11 mouse cellular contexts compared by ENCODE assay signal in the genomic region with DNA sequence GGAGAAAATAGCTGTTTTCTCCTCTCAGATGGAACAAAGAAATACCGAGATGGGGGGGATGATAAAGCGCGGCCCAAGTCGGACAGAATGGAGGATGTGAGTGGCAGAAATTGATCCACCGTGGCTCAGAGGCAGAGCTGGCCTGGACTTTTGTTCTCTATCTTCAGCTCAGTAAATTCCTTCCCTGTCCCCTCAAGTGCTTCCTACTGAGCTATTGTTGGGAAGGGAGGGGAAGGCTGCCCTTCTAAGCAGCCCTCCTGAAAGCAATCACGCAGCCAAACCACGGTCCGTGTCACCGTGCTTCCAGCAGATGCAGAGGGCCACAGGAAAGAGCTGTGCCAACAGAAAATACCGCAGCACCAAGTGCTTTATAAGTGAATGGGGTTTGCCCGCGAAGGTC.
DNase-seq lines count a peak whose midpoint lies in the region; ATAC-seq and TF ChIP-seq lines count a peak whose summit lies in the region.
"Had no signal": no experiment of that assay in that cellular context is flagged by ENCODE, and none has a peak within 500 bp of the region (broad histone marks: within the 10 kb centered on the region; RNA-seq: fewer than 3 reads in every experiment).

No protein-coding gene starts in this region.

- H3K79me2 ChIP-seq in heart, adult 2 months (replicated peaks; ENCODE audit: control insufficient read depth, insufficient read depth, low read length): no peaks in the 10 kb centered on the region

- WGBS in heart, postnatal 0 days: 7% methylated on average over 12 of the region's 12 CpGs
- 8% methylated on average over 12 of the region's 12 CpGs for WGBS in heart, adult 2 months
- 6% methylated on average over 12 of the region's 12 CpGs for WGBS in embryonic facial prominence, embryonic 11.5 days
- WGBS in hindbrain, embryonic 15.5 days: 1% methylated on average over 12 of the region's 12 CpGs
- 7% methylated on average over 12 of the region's 12 CpGs for WGBS in neural tube, embryonic 15.5 days
- 18% methylated on average over 12 of the region's 12 CpGs for WGBS in thymus, adult 2 months

- H3K27ac ChIP-seq in heart, postnatal 0 days (ENCODE audit: low read depth): no peak overlapping the region
- H3K27ac ChIP-seq in heart, adult 2 months: no peak overlapping the region
- no peak overlapping the region for H3K27ac ChIP-seq in embryonic facial prominence, embryonic 11.5 days (replicated peaks; ENCODE audit: low read depth, low read length)
- H3K27ac ChIP-seq in hindbrain, embryonic 15.5 days (replicated peaks): peak overlapping the region; percentile 25; the same call in 1 of the 2 replicates
- H3K27ac ChIP-seq in neural tube, embryonic 15.5 days (replicated peaks): 0 out of 2 replicates have a peak overlapping the region, but pooled peaks have one; percentile 7
- no peak overlapping the region for H3K27ac ChIP-seq in thymus, adult 2 months (ENCODE audit: control insufficient read depth, insufficient read depth, low read length)

- no peak for ATAC-seq in heart, postnatal 0 days (ENCODE audit: insufficient read depth, low read depth)
- no peak for ATAC-seq in embryonic facial prominence, embryonic 11.5 days (replicated peaks; ENCODE audit: insufficient number of reproducible peaks, low FRiP score, low TSS enrichment, low read depth)
- no peak for ATAC-seq in hindbrain, embryonic 15.5 days (ENCODE audit: low FRiP score, low read depth)
- ATAC-seq in neural tube, embryonic 15.5 days (ENCODE audit: low FRiP score): no peak
- ATAC-seq: inflammation-experienced regulatory T-cells, adult 6 months had no signal

- peak overlapping the region; percentile 3; the same call in 1 of the 2 replicates for H3K4me2 ChIP-seq in heart, postnatal 0 days (ENCODE audit: low read depth, low read length)
- no peak overlapping the region for H3K4me2 ChIP-seq in embryonic facial prominence, embryonic 11.5 days (ENCODE audit: low read depth, low read length)
- H3K4me2 ChIP-seq in hindbrain, embryonic 15.5 days: peak overlapping the region; percentile 9; the same call in 1 of the 2 replicates
- no peak overlapping the region for H3K4me2 ChIP-seq in neural tube, embryonic 15.5 days
- H3K4me2 ChIP-seq: liver, embryonic 11.5 days had no signal

- no peak overlapping the region for H3K9ac ChIP-seq in heart, postnatal 0 days (replicated peaks; ENCODE audit: low read depth, low read length)
- H3K9ac ChIP-seq in heart, adult 2 months (ENCODE audit: low read depth, low read length): no peak overlapping the region
- no peak overlapping the region for H3K9ac ChIP-seq in embryonic facial prominence, embryonic 11.5 days (replicated peaks; ENCODE audit: low read length)
- no peak overlapping the region for H3K9ac ChIP-seq in hindbrain, embryonic 15.5 days
- no peak overlapping the region for H3K9ac ChIP-seq in neural tube, embryonic 15.5 days (replicated peaks)

- intact Hi-C loops in heart, adult 2 months (cut with DNase I): no loop called here

- H3K4me1 ChIP-seq in heart, postnatal 0 days (ENCODE audit: control insufficient read depth, insufficient read depth): no peaks in the 10 kb centered on the region
- no peaks in the 10 kb centered on the region for H3K4me1 ChIP-seq in heart, adult 2 months (ENCODE audit: control insufficient read depth, insufficient read depth, low read length)
- H3K4me1 ChIP-seq in embryonic facial prominence, embryonic 11.5 days (ENCODE audit: control insufficient read depth, insufficient read depth, low read length): no peaks in the 10 kb centered on the region
- H3K4me1 ChIP-seq in hindbrain, embryonic 15.5 days (replicated peaks): peaks cover 23% of the 10 kb centered on the region
- peaks cover 16% of the 10 kb centered on the region; the same call in 1 of the 2 replicates for H3K4me1 ChIP-seq in neural tube, embryonic 15.5 days
- no peaks in the 10 kb centered on the region for H3K4me1 ChIP-seq in thymus, adult 2 months (replicated peaks; ENCODE audit: control insufficient read depth, insufficient read depth, low read length)

- DNase-seq in heart, postnatal 0 days (ENCODE audit: low spot score): no peak
- no peak for DNase-seq in heart, adult 2 months
- peak; percentile 43 for DNase-seq in embryonic facial prominence, embryonic 11.5 days (ENCODE audit: low spot score)
- DNase-seq in thymus, adult 2 months: no peak
- DNase-seq in left cerebral cortex, adult 8-10 months (ENCODE audit: low spot score in 2 of 2): no peak
- DNase-seq in cerebellum, adult 8-10 months: no peak
- DNase-seq: lung, postnatal 36 days had no signal

- H3K9me3 ChIP-seq in heart, postnatal 0 days (replicated peaks; ENCODE audit: control insufficient read depth, low read length): no peaks in the 10 kb centered on the region
- no peaks in the 10 kb centered on the region for H3K9me3 ChIP-seq in embryonic facial prominence, embryonic 11.5 days (replicated peaks; ENCODE audit: control insufficient read depth, low read length)
- H3K9me3 ChIP-seq in hindbrain, embryonic 15.5 days: no peaks in the 10 kb centered on the region
- no peaks in the 10 kb centered on the region for H3K9me3 ChIP-seq in neural tube, embryonic 15.5 days (replicated peaks)

- TF ChIP-seq EP300 in heart, postnatal 0 days (IDR thresholded peaks at IDR 0.05; ENCODE audit: low read depth): no peak
- TF ChIP-seq EP300 in heart, adult 2 months (IDR thresholded peaks at IDR 0.05; ENCODE audit: insufficient read depth, low read depth, low read length): no peak

- no peak for TF ChIP-seq CTCF in heart, postnatal 0 days (IDR thresholded peaks at IDR 0.05; ENCODE audit: low read depth)
- TF ChIP-seq CTCF in heart, adult 2 months (IDR thresholded peaks at IDR 0.05): no peak
- TF ChIP-seq CTCF in thymus, adult 2 months (IDR thresholded peaks at IDR 0.05; ENCODE audit: borderline replicate concordance, control insufficient read depth, extremely low read depth, insufficient read depth, low read length, poor library complexity): no peak

- TF ChIP-seq POLR2A in heart, adult 2 months (IDR thresholded peaks at IDR 0.05; ENCODE audit: insufficient read depth, low read depth, low read length): no peak
- no peak for TF ChIP-seq POLR2A in thymus, adult 2 months (IDR thresholded peaks at IDR 0.05; ENCODE audit: control insufficient read depth, extremely low read depth, insufficient read depth, low read length, poor library complexity)

- no peak overlapping the region for H3K4me3 ChIP-seq in heart, postnatal 0 days (ENCODE audit: low read depth, low read length)
- no peak overlapping the region for H3K4me3 ChIP-seq in heart, adult 2 months
- H3K4me3 ChIP-seq in embryonic facial prominence, embryonic 11.5 days (ENCODE audit: low read depth, low read length): no peak overlapping the region
- no peak overlapping the region for H3K4me3 ChIP-seq in hindbrain, embryonic 15.5 days
- H3K4me3 ChIP-seq in neural tube, embryonic 15.5 days (replicated peaks): no peak overlapping the region
- no peak overlapping the region for H3K4me3 ChIP-seq in thymus, adult 2 months (ENCODE audit: control insufficient read depth, insufficient read depth, low read length)

- no peaks in the 10 kb centered on the region for H3K36me3 ChIP-seq in heart, postnatal 0 days (replicated peaks; ENCODE audit: control insufficient read depth, insufficient read depth, low read length)
- H3K36me3 ChIP-seq in heart, adult 2 months (ENCODE audit: control insufficient read depth, insufficient read depth, low read length): no peaks in the 10 kb centered on the region
- no peaks in the 10 kb centered on the region for H3K36me3 ChIP-seq in embryonic facial prominence, embryonic 11.5 days (replicated peaks; ENCODE audit: control insufficient read depth, insufficient read depth, low read depth, low read length)
- H3K36me3 ChIP-seq in hindbrain, embryonic 15.5 days: no peaks in the 10 kb centered on the region
- H3K36me3 ChIP-seq in neural tube, embryonic 15.5 days: no peaks in the 10 kb centered on the region
- H3K36me3 ChIP-seq in thymus, adult 2 months (ENCODE audit: control insufficient read depth, insufficient read depth, low read length): no peaks in the 10 kb centered on the region

- no peaks in the 10 kb centered on the region for H3K27me3 ChIP-seq in heart, postnatal 0 days (ENCODE audit: control insufficient read depth, insufficient read depth, low read length)
- no peaks in the 10 kb centered on the region for H3K27me3 ChIP-seq in heart, adult 2 months (ENCODE audit: control insufficient read depth, insufficient read depth, low read length)
- no peaks in the 10 kb centered on the region for H3K27me3 ChIP-seq in embryonic facial prominence, embryonic 11.5 days (ENCODE audit: control insufficient read depth, insufficient read depth, low read length)
- H3K27me3 ChIP-seq in hindbrain, embryonic 15.5 days: no peaks in the 10 kb centered on the region
- no peaks in the 10 kb centered on the region for H3K27me3 ChIP-seq in neural tube, embryonic 15.5 days (replicated peaks)
- no peaks in the 10 kb centered on the region for H3K27me3 ChIP-seq in thymus, adult 2 months (ENCODE audit: control insufficient read depth, insufficient read depth, low read length)

Comparison
In these comparisons a context has a peak if more than half of its experiments do, and no peak if none do; other contexts are left out.
1. H3K27ac ChIP-seq: peak in hindbrain, embryonic 15.5 days (single experiment) and neural tube, embryonic 15.5 days (single experiment); none in heart, postnatal 0 days (single experiment), heart, adult 2 months (single experiment), embryonic facial prominence, embryonic 11.5 days (single experiment) and thymus, adult 2 months (single experiment).
2. H3K4me2 ChIP-seq: peak in heart, postnatal 0 days (single experiment) and hindbrain, embryonic 15.5 days (single experiment); none in embryonic facial prominence, embryonic 11.5 days (single experiment) and neural tube, embryonic 15.5 days (single experiment).